Mouse (Mus musculus): Measurements from ENCODE around the gene Snrpd2. TPM values are rescaled to one million over a fixed set of nuclear protein-coding genes. Genes with fewer than 3 reads are reported as not detected.
"Not testable (repeated sequence)": the region's sequence is repeated elsewhere in the genome, so short reads cannot be mapped to it uniquely, and the experiment has no call there.

Gene Snrpd2
- polyA plus RNA-seq, 1 experiment from 2014 or later: 126 TPM

- no peak overlapping the region for H3K4me3 ChIP-seq (replicated peaks)
- H3K4me2 ChIP-seq (replicated peaks): no peak overlapping the region
- no peak overlapping the region for H3K27ac ChIP-seq
- no peak for ATAC-seq
- H3K36me3 ChIP-seq: peaks cover 12% of the 10 kb centered on the region
- no peak overlapping the region for H3K9ac ChIP-seq (replicated peaks)
- H3K27me3 ChIP-seq: no peaks in the 10 kb centered on the region
- H3K4me1 ChIP-seq (replicated peaks): peaks cover 19% of the 10 kb centered on the region
- WGBS: 94% methylated on average over 5 of the region's 5 CpGs
- no peaks in the 10 kb centered on the region for H3K9me3 ChIP-seq
Observed at GRCm38 (mm10) chr7:19129396-19129795, 20.1 kb upstream of the Snrpd2 start.

- peak overlapping the region; percentile 44 for H3K4me3 ChIP-seq (replicated peaks)
- no peaks in the 10 kb centered on the region for H3K27me3 ChIP-seq
- peaks cover 23% of the 10 kb centered on the region for H3K36me3 ChIP-seq
- WGBS: 34% methylated on average over 4 of the region's 4 CpGs
- peak overlapping the region; percentile 94 for H3K27ac ChIP-seq
- peak overlapping the region; percentile 55 for H3K4me2 ChIP-seq (replicated peaks)
- ATAC-seq: peak; percentile 1; the same call in 1 of the 2 replicates
- H3K9me3 ChIP-seq: no peaks in the 10 kb centered on the region
- peaks cover 19% of the 10 kb centered on the region for H3K4me1 ChIP-seq (replicated peaks)
- peak overlapping the region; percentile 67; the same call in 1 of the 2 replicates for H3K9ac ChIP-seq (replicated peaks)
Observed at GRCm38 (mm10) chr7:19130657-19131056, 18.9 kb upstream of the Snrpd2 start.

GRCm38 (mm10) chr7:19131324-19131848 lies 18.1 kb upstream of the Snrpd2 start:
- ATAC-seq: peak; percentile 99
- H3K27me3 ChIP-seq: no peaks in the 10 kb centered on the region

GRCm38 (mm10) chr7:19136168-19136567 lies 13.4 kb upstream of the Snrpd2 start:
- no peak overlapping the region for H3K4me3 ChIP-seq (replicated peaks)
- H3K36me3 ChIP-seq: peaks cover 65% of the 10 kb centered on the region

More at GRCm38 (mm10) chr7:19131324-19131848, 18.1 kb upstream of the Snrpd2 start:
- peak overlapping the region; percentile 44 for H3K4me3 ChIP-seq (replicated peaks)
- under 1% methylated on average over 39 of the region's 39 CpGs for WGBS
- peak overlapping the region; percentile 67 for H3K9ac ChIP-seq (replicated peaks)
- H3K9me3 ChIP-seq: no peaks in the 10 kb centered on the region
- H3K27ac ChIP-seq: peak overlapping the region; percentile 94
- H3K4me1 ChIP-seq (replicated peaks): peaks cover 19% of the 10 kb centered on the region
- peaks cover 30% of the 10 kb centered on the region for H3K36me3 ChIP-seq
- peak overlapping the region; percentile 55 for H3K4me2 ChIP-seq (replicated peaks)

GRCm38 (mm10) chr7:19136673-19137334 lies 12.7 kb upstream of the Snrpd2 start:
- peaks cover 69% of the 10 kb centered on the region for H3K36me3 ChIP-seq
- no peak overlapping the region for H3K4me2 ChIP-seq (replicated peaks)
- peaks cover 8% of the 10 kb centered on the region for H3K4me1 ChIP-seq (replicated peaks)
- H3K4me3 ChIP-seq (replicated peaks): no peak overlapping the region
- H3K9ac ChIP-seq (replicated peaks): no peak overlapping the region
- no peaks in the 10 kb centered on the region for H3K9me3 ChIP-seq
- ATAC-seq: no peak
- H3K27ac ChIP-seq: no peak overlapping the region
- H3K27me3 ChIP-seq: no peaks in the 10 kb centered on the region
- 92% methylated on average over 38 of the region's 38 CpGs for WGBS

More at GRCm38 (mm10) chr7:19136168-19136567, 13.4 kb upstream of the Snrpd2 start:
- no peak overlapping the region for H3K9ac ChIP-seq (replicated peaks)
- no peaks in the 10 kb centered on the region for H3K9me3 ChIP-seq
- 95% methylated on average over 13 of the region's 13 CpGs for WGBS
- no peak overlapping the region for H3K4me2 ChIP-seq (replicated peaks)
- peaks cover 10% of the 10 kb centered on the region for H3K4me1 ChIP-seq (replicated peaks)
- no peak overlapping the region for H3K27ac ChIP-seq
- H3K27me3 ChIP-seq: no peaks in the 10 kb centered on the region
- no peak for ATAC-seq

- H3K36me3 ChIP-seq: peaks cover 75% of the 10 kb centered on the region
- H3K4me3 ChIP-seq (replicated peaks): no peak overlapping the region
Observed at GRCm38 (mm10) chr7:19137380-19137779, 12.1 kb upstream of the Snrpd2 start.

GRCm38 (mm10) chr7:19146793-19147192 lies 2.7 kb upstream of the Snrpd2 start:
- Histone ChIP-seq H3K4me2 (replicated peaks) (no peak overlapping the region), H3K9ac (replicated peaks) (0 out of 2 replicates have a peak overlapping the region, but pooled peaks have one; percentile 5), H3K27ac (no peak overlapping the region), H3K9me3 (no peaks in the 10 kb centered on the region), H3K36me3 (peaks cover 22% of the 10 kb centered on the region), H3K4me3 (replicated peaks) (no peak overlapping the region), H3K27me3 (no peaks in the 10 kb centered on the region), H3K4me1 (replicated peaks) (peaks cover 30% of the 10 kb centered on the region)
- WGBS: 92% methylated on average over 10 of the region's 10 CpGs
- no peak for ATAC-seq

More at GRCm38 (mm10) chr7:19137380-19137779, 12.1 kb upstream of the Snrpd2 start:
- Histone ChIP-seq H3K4me1 (replicated peaks) (0 out of 2 replicates have a peak, but pooled peaks cover 4% of the 10 kb centered on the region), H3K4me2 (replicated peaks) (no peak overlapping the region), H3K27me3 (no peaks in the 10 kb centered on the region), H3K9me3 (no peaks in the 10 kb centered on the region), H3K9ac (replicated peaks) (no peak overlapping the region), H3K27ac (no peak overlapping the region)
- WGBS: 52% methylated on average over 5 of the region's 5 CpGs
- no peak for ATAC-seq

GRCm38 (mm10) chr7:19147497-19148045 lies 2.0 kb upstream of the Snrpd2 start:
- Histone ChIP-seq H3K4me2 (replicated peaks) (peak overlapping the region; percentile 83), H3K9ac (replicated peaks) (no peak overlapping the region), H3K36me3 (peaks cover 22% of the 10 kb centered on the region), H3K9me3 (no peaks in the 10 kb centered on the region), H3K27me3 (no peaks in the 10 kb centered on the region), H3K4me1 (replicated peaks) (peaks cover 30% of the 10 kb centered on the region), H3K4me3 (replicated peaks) (peak overlapping the region; percentile 65; the same call in 1 of the 2 replicates), H3K27ac (no peak overlapping the region)
- no peak for ATAC-seq
- WGBS: 63% methylated on average over 6 of the region's 6 CpGs

- 14% methylated on average over 20 of the region's 20 CpGs for WGBS
- H3K4me3 ChIP-seq (replicated peaks): peak overlapping the region; percentile 65
- H3K4me1 ChIP-seq (replicated peaks): peaks cover 30% of the 10 kb centered on the region
- ATAC-seq: no peak
- H3K9me3 ChIP-seq: no peaks in the 10 kb centered on the region
- H3K27ac ChIP-seq: peak overlapping the region; percentile 87
- peak overlapping the region; percentile 66 for H3K9ac ChIP-seq (replicated peaks)
- H3K36me3 ChIP-seq: peaks cover 23% of the 10 kb centered on the region
- H3K27me3 ChIP-seq: no peaks in the 10 kb centered on the region
- H3K4me2 ChIP-seq (replicated peaks): peak overlapping the region; percentile 83
Observed at GRCm38 (mm10) chr7:19148180-19148874, 1.2 kb upstream of the Snrpd2 start.

GRCm38 (mm10) chr7:19148875-19149541 lies 514 bp upstream of the Snrpd2 start, which contains the start of gene Qpctl:
Gene Qpctl, minus strand, starts transcription at chr7:19149291.
- WGBS: under 1% methylated on average over 43 of the region's 43 CpGs
- Histone ChIP-seq H3K4me3 (replicated peaks) (peak within 1 kb of the TSS; percentile 65), H3K4me2 (replicated peaks) (peak within 1 kb of the TSS; percentile 83), H3K4me1 (replicated peaks) (peaks cover 30% of the 10 kb centered on the region), H3K27ac (peak within 1 kb of the TSS; percentile 87), H3K27me3 (no peaks in the 10 kb centered on the region), H3K36me3 (peaks cover 30% of the 10 kb centered on the region), H3K9ac (replicated peaks) (peak within 1 kb of the TSS; percentile 71), H3K9me3 (no peaks in the 10 kb centered on the region)
- peak; percentile 97 for ATAC-seq

- Histone ChIP-seq H3K4me3 (replicated peaks) (peak overlapping the region; percentile 65; the same call in 1 of the 2 replicates), H3K9ac (replicated peaks) (peak overlapping the region; percentile 71; the same call in 1 of the 2 replicates), H3K4me2 (replicated peaks) (peak overlapping the region; percentile 83)
Observed at GRCm38 (mm10) chr7:19151121-19151520, 1.6 kb downstream of the Snrpd2 start.

More at GRCm38 (mm10) chr7:19151121-19151520, 1.6 kb downstream of the Snrpd2 start:
- not testable (repeated sequence) for ATAC-seq, H3K27me3 ChIP-seq, H3K27ac ChIP-seq, H3K9me3 ChIP-seq
- 93% methylated on average over 10 of the region's 10 CpGs for WGBS
- H3K36me3 ChIP-seq: peaks cover 47% of the 10 kb centered on the region
- H3K4me1 ChIP-seq (replicated peaks): peaks cover 30% of the 10 kb centered on the region

Measured in midbrain, embryonic 13.5 days (tissue).